Mouse (Mus musculus) gastrocnemius, adult 8-10 months (tissue): Measurements from ENCODE around the gene Cpeb4. TPM values are rescaled to one million over a fixed set of nuclear protein-coding genes. Genes with fewer than 3 reads are reported as not detected.
"Not testable (repeated sequence)": the region's sequence is repeated elsewhere in the genome, so short reads cannot be mapped to it uniquely, and the experiment has no call there.

ENCODE experiments used
- DNase-seq, 2 experiments: peaks; one replicate each; pipeline ENCODE4 v3.0.0; 2022; ENCODE audit warnings: low spot score in 2 of 2
- total RNA-seq, 4 experiments: library from RNA; stranded (reverse); gene quantifications; 2 replicates each; pipeline ENCODE4 v1.2.4; 2022

Gene Cpeb4
- total RNA-seq: 100 to 1,000 TPM in 2 of 4 experiments, 10 to 100 TPM in 2; 81.9 to 144 (median 103) TPM

GRCm38 (mm10) chr11:31871911-31872310 is at the start of gene Cpeb4:
Gene Cpeb4, plus strand, starts transcription at chr11:31872211.
- no peak for DNase-seq

- DNase-seq: peak; percentile 39 to 72
Observed at GRCm38 (mm10) chr11:31822556-31822955, 49.5 kb upstream of the Cpeb4 start.

GRCm38 (mm10) chr11:31823513-31823912 is 48.5 kb upstream of the Cpeb4 start:
- DNase-seq: no peak

GRCm38 (mm10) chr11:31824504-31825166 is 47.4 kb upstream of the Cpeb4 start:
- DNase-seq: peak in 1 of 2 experiments; percentile 35

- peak in 1 of 2 experiments; percentile 50 for DNase-seq
Observed at GRCm38 (mm10) chr11:31828011-31828770, 43.8 kb upstream of the Cpeb4 start.

GRCm38 (mm10) chr11:31828771-31829072 is 43.3 kb upstream of the Cpeb4 start:
- DNase-seq: no peak

- peak in 1 of 2 experiments; percentile 40 for DNase-seq
Observed at GRCm38 (mm10) chr11:31830213-31831151, 41.5 kb upstream of the Cpeb4 start.

GRCm38 (mm10) chr11:31831451-31831850 is 40.6 kb upstream of the Cpeb4 start:
- no peak for DNase-seq

- no peak for DNase-seq
Observed at GRCm38 (mm10) chr11:31831983-31832382, 40.0 kb upstream of the Cpeb4 start.

- DNase-seq: peak; percentile 58 to 76
Observed at GRCm38 (mm10) chr11:31832439-31832980, 39.5 kb upstream of the Cpeb4 start.

- DNase-seq: no peak
Observed at GRCm38 (mm10) chr11:31833506-31833905, 38.5 kb upstream of the Cpeb4 start.

GRCm38 (mm10) chr11:31835352-31835751 is 36.7 kb upstream of the Cpeb4 start:
- no peak for DNase-seq

- no peak for DNase-seq
Observed at GRCm38 (mm10) chr11:31837243-31837642, 34.8 kb upstream of the Cpeb4 start.

- DNase-seq: no peak
Observed at GRCm38 (mm10) chr11:31837753-31838152, 34.3 kb upstream of the Cpeb4 start.

GRCm38 (mm10) chr11:31838442-31839083 is 33.4 kb upstream of the Cpeb4 start:
- DNase-seq: peak in 1 of 2 experiments; percentile 45

GRCm38 (mm10) chr11:31839084-31839460 is 32.9 kb upstream of the Cpeb4 start:
- DNase-seq: no peak

- DNase-seq: no peak
Observed at GRCm38 (mm10) chr11:31842171-31842959, 29.6 kb upstream of the Cpeb4 start.

- no peak for DNase-seq
Observed at GRCm38 (mm10) chr11:31843177-31843833, 28.7 kb upstream of the Cpeb4 start.

GRCm38 (mm10) chr11:31843834-31844188 is 28.2 kb upstream of the Cpeb4 start:
- DNase-seq: no peak

- not testable (repeated sequence) for DNase-seq
Observed at GRCm38 (mm10) chr11:31845111-31845510, 26.9 kb upstream of the Cpeb4 start.
